Mouse (Mus musculus): ENCODE measurements at regions not wholly inside any gene's neighbourhood (a gene's known extent, or its start where the extent isn't known, plus 50 kb on each side); places are given as distances from the start of the nearest gene placed in this dataset.
A peak's percentile ranks its signal among the peaks of the same experiment; 100 is the strongest.

GRCm38 (mm10) chr5:64022633-64023323 is 54.1 kb upstream of the Rell1 start:
- peak in 1 of 2 experiments; percentile 11 for DNase-seq (ENCODE audit: low spot score in 2 of 2)

GRCm38 (mm10) chr5:64023324-64023650 is 54.6 kb upstream of the Rell1 start:
- no peak for DNase-seq (ENCODE audit: low spot score in 2 of 2)

GRCm38 (mm10) chr5:64024420-64024819 is 55.7 kb upstream of the Rell1 start:
- no peak for DNase-seq (ENCODE audit: low spot score in 2 of 2)

- DNase-seq (ENCODE audit: low spot score in 2 of 2): no peak
These were observed 59.0 kb upstream of the Rell1 start for GRCm38 (mm10) chr5:64027733-64028132.

GRCm38 (mm10) chr5:64029622-64030145 is 61.0 kb upstream of the Rell1 start:
- no peak for DNase-seq (ENCODE audit: low spot score in 2 of 2)

GRCm38 (mm10) chr5:64030281-64030960 is 61.7 kb upstream of the Rell1 start:
- no peak for DNase-seq (ENCODE audit: low spot score in 2 of 2)

- DNase-seq (ENCODE audit: low spot score in 2 of 2): no peak
These were observed 54.4 kb upstream of the Pgm2 start for GRCm38 (mm10) chr5:64038394-64038793.

GRCm38 (mm10) chr5:64040676-64041075 is 52.1 kb upstream of the Pgm2 start:
- no peak for DNase-seq (ENCODE audit: low spot score in 2 of 2)
